Comparison of ENCODE assay signal across 33 mouse cellular contexts in genomic region chr11:58382471-58382870, GRCm38 (mm10). TPM values are rescaled to one million over a fixed set of nuclear protein-coding genes. Genes with fewer than 3 reads are reported as not detected.
A peak's percentile ranks its signal among the peaks of the same experiment; 100 is the strongest.
DNase-seq lines count a peak whose midpoint lies in the region; ATAC-seq and TF ChIP-seq lines count a peak whose summit lies in the region.
"Had no signal": no experiment of that assay in that cellular context is flagged by ENCODE, and none has a peak within 500 bp of the region (broad histone marks: within the 10 kb centered on the region; RNA-seq: fewer than 3 reads in every experiment).

No protein-coding gene starts in this region.

- H3K9ac ChIP-seq in forebrain, embryonic 16.5 days (replicated peaks; ENCODE audit: low read depth, low read length), result no peak overlapping the region
- H3K9ac ChIP-seq in forebrain, embryonic 12.5 days, result no peak overlapping the region
- no peak overlapping the region for H3K9ac ChIP-seq in intestine, embryonic 15.5 days
- H3K9ac ChIP-seq: hindbrain, embryonic 15.5 days; neural tube, embryonic 12.5 days had no signal

- WGBS in forebrain, embryonic 16.5 days, result 75% methylated on average over 6 of the region's 6 CpGs
- 94% methylated on average over 6 of the region's 6 CpGs for WGBS in forebrain, embryonic 12.5 days
- 87% methylated on average over 6 of the region's 6 CpGs for WGBS in intestine, embryonic 15.5 days
- 95% methylated on average over 6 of the region's 6 CpGs for WGBS in thymus, adult 2 months

- 0 out of 2 replicates have a peak, but pooled peaks have one; percentile 23 for ATAC-seq in forebrain, embryonic 16.5 days
- no peak for ATAC-seq in forebrain, embryonic 12.5 days (ENCODE audit: low FRiP score)
- ATAC-seq in intestine, embryonic 15.5 days, result no peak
- ATAC-seq: CD4-positive, CD25-positive, alpha-beta regulatory T cell, adult 4 months had no signal

- no peaks in the 10 kb centered on the region for H3K9me3 ChIP-seq in forebrain, embryonic 16.5 days (ENCODE audit: control insufficient read depth, low read length)
- H3K9me3 ChIP-seq in forebrain, embryonic 12.5 days, result no peaks in the 10 kb centered on the region
- H3K9me3 ChIP-seq in intestine, embryonic 15.5 days, result no peaks in the 10 kb centered on the region
- H3K9me3 ChIP-seq: heart, embryonic 10.5 days; hindbrain, embryonic 15.5 days; neural tube, embryonic 12.5 days had no signal

- no peak for TF ChIP-seq CTCF in thymus, adult 2 months (IDR thresholded peaks at IDR 0.05; ENCODE audit: borderline replicate concordance, control insufficient read depth, extremely low read depth, insufficient read depth, low read length, poor library complexity)

- peak; percentile 16 to 45 for DNase-seq in layer of hippocampus, adult 8-10 months (ENCODE audit: low spot score in 2 of 2)
- no peak for DNase-seq in cerebellum, adult 8-10 months
- DNase-seq in spleen, postnatal 36 days (ENCODE audit: low spot score in 2 of 2), result no peak
- no peak for DNase-seq in thymus, adult 2 months
- DNase-seq: adrenal gland, adult 2 months; cerebellum, adult 2 months; cerebellum, postnatal 36 days; kidney, adult 18-20 months; lung, postnatal 4 days; midbrain, embryonic 14.5 days; right cerebral cortex, postnatal 14 days; spleen, adult 18-20 months had no signal

- no peak overlapping the region for H3K4me3 ChIP-seq in forebrain, embryonic 16.5 days (replicated peaks; ENCODE audit: low read length)
- H3K4me3 ChIP-seq in forebrain, embryonic 12.5 days (replicated peaks), result no peak overlapping the region
- peak overlapping the region; percentile 17 for H3K4me3 ChIP-seq in intestine, embryonic 15.5 days (replicated peaks)
- no peak overlapping the region for H3K4me3 ChIP-seq in thymus, adult 2 months (ENCODE audit: control insufficient read depth, insufficient read depth, low read length)
- H3K4me3 ChIP-seq: heart, embryonic 10.5 days; hindbrain, embryonic 15.5 days; neural tube, embryonic 12.5 days had no signal

- H3K27me3 ChIP-seq in forebrain, embryonic 16.5 days (replicated peaks; ENCODE audit: control insufficient read depth, insufficient read depth, low read length), result no peaks in the 10 kb centered on the region
- no peaks in the 10 kb centered on the region for H3K27me3 ChIP-seq in forebrain, embryonic 12.5 days
- H3K27me3 ChIP-seq in intestine, embryonic 15.5 days (replicated peaks), result no peaks in the 10 kb centered on the region
- no peaks in the 10 kb centered on the region for H3K27me3 ChIP-seq in thymus, adult 2 months (ENCODE audit: control insufficient read depth, insufficient read depth, low read length)
- H3K27me3 ChIP-seq: hindbrain, embryonic 15.5 days; neural tube, embryonic 12.5 days had no signal

- no peaks in the 10 kb centered on the region for H3K36me3 ChIP-seq in forebrain, embryonic 16.5 days (ENCODE audit: control insufficient read depth, insufficient read depth)
- H3K36me3 ChIP-seq in forebrain, embryonic 12.5 days (replicated peaks), result no peaks in the 10 kb centered on the region
- H3K36me3 ChIP-seq in intestine, embryonic 15.5 days, result no peaks in the 10 kb centered on the region
- H3K36me3 ChIP-seq in thymus, adult 2 months (ENCODE audit: control insufficient read depth, insufficient read depth, low read length), result no peaks in the 10 kb centered on the region
- H3K36me3 ChIP-seq: heart, embryonic 10.5 days; hindbrain, embryonic 15.5 days; neural tube, embryonic 12.5 days had no signal

- no peak overlapping the region for H3K4me2 ChIP-seq in forebrain, embryonic 16.5 days (ENCODE audit: low read length)
- H3K4me2 ChIP-seq in forebrain, embryonic 12.5 days, result no peak overlapping the region
- peak overlapping the region; percentile 37 for H3K4me2 ChIP-seq in intestine, embryonic 15.5 days (replicated peaks)
- H3K4me2 ChIP-seq: hindbrain, embryonic 15.5 days; neural tube, embryonic 12.5 days had no signal

- no peak overlapping the region for H3K27ac ChIP-seq in forebrain, embryonic 16.5 days (ENCODE audit: low read length)
- no peak overlapping the region for H3K27ac ChIP-seq in forebrain, embryonic 12.5 days
- no peak overlapping the region for H3K27ac ChIP-seq in intestine, embryonic 15.5 days
- H3K27ac ChIP-seq in thymus, adult 2 months (ENCODE audit: control insufficient read depth, insufficient read depth, low read length), result no peak overlapping the region
- H3K27ac ChIP-seq: heart, embryonic 10.5 days; hindbrain, embryonic 15.5 days; kidney, postnatal 0 days; neural tube, embryonic 12.5 days had no signal

- TF ChIP-seq POLR2A in thymus, adult 2 months (IDR thresholded peaks at IDR 0.05; ENCODE audit: control insufficient read depth, extremely low read depth, insufficient read depth, low read length, poor library complexity), result no peak

- 0 out of 2 replicates have a peak, but pooled peaks cover 2% of the 10 kb centered on the region for H3K4me1 ChIP-seq in forebrain, embryonic 16.5 days (replicated peaks; ENCODE audit: control insufficient read depth, insufficient read depth, low read length)
- no peaks in the 10 kb centered on the region for H3K4me1 ChIP-seq in forebrain, embryonic 12.5 days
- no peaks in the 10 kb centered on the region for H3K4me1 ChIP-seq in intestine, embryonic 15.5 days (replicated peaks)
- no peaks in the 10 kb centered on the region for H3K4me1 ChIP-seq in thymus, adult 2 months (replicated peaks; ENCODE audit: control insufficient read depth, insufficient read depth, low read length)
- H3K4me1 ChIP-seq: heart, embryonic 10.5 days; hindbrain, embryonic 15.5 days; neural tube, embryonic 12.5 days had no signal

RNA-seq across cellular contexts. Expression of gene Lypd8, which starts 3.6 kb away (rescaled TPM):
- not detected in 2 replicates for polyA plus RNA-seq in forebrain, embryonic 16.5 days (2015; fragmentation: Nextera tagmentation; extraction: Ambion mirVana)
- polyA plus RNA-seq in forebrain, embryonic 12.5 days (2016; fragmentation: Nextera tagmentation; extraction: Ambion mirVana), result not detected in 2 replicates
- polyA plus RNA-seq in intestine, embryonic 15.5 days (2015; fragmentation: Nextera tagmentation; extraction: Ambion mirVana), result 874 and 977 TPM in 2 replicates
- under 1 TPM in 1 of 4 experiments, not detected in 3; 0.29 TPM for total RNA-seq in layer of hippocampus, adult 8-10 months (2022)
- polyA plus RNA-seq in thymus, adult 2 months (2012; rRNA removed), result 26.2 and 31.5 TPM in 2 replicates
- total RNA-seq: adrenal gland, adult 2 months; adrenal gland, postnatal 4 days; gastrocnemius, adult 8-10 months; hematopoietic stem cell, adult 5-6 weeks; layer of hippocampus, postnatal 10 days; left cerebral cortex, postnatal 10 days; liver, adult 2 months; megakaryocyte-erythroid progenitor cell, adult 5-6 weeks had no signal
- polyA plus RNA-seq: CD4-positive, CD25-positive, alpha-beta regulatory T cell, adult 4 months; embryonic facial prominence, embryonic 14.5 days; heart, embryonic 10.5 days; hindbrain, embryonic 15.5 days; limb, embryonic 11.5 days; lung, embryonic 16.5 days; midbrain, embryonic 14.5 days; neural tube, embryonic 12.5 days had no signal

RNA-seq across cellular contexts. Expression of gene 1810065E05Rik, which starts 38.4 kb away (rescaled TPM):
- not detected in 2 replicates for polyA plus RNA-seq in forebrain, embryonic 16.5 days (2015; fragmentation: Nextera tagmentation; extraction: Ambion mirVana)
- not detected in 2 replicates for polyA plus RNA-seq in forebrain, embryonic 12.5 days (2016; fragmentation: Nextera tagmentation; extraction: Ambion mirVana)
- polyA plus RNA-seq in intestine, embryonic 15.5 days (2015; fragmentation: Nextera tagmentation; extraction: Ambion mirVana), result 0.20 TPM in 1 of 2 replicates, not detected in the other
- total RNA-seq in layer of hippocampus, adult 8-10 months (2022), result not detected
- polyA plus RNA-seq in thymus, adult 2 months (2012; rRNA removed), result 0.77 and 0.92 TPM in 2 replicates
- total RNA-seq: adrenal gland, adult 2 months; adrenal gland, postnatal 4 days; gastrocnemius, adult 8-10 months; hematopoietic stem cell, adult 5-6 weeks; layer of hippocampus, postnatal 10 days; left cerebral cortex, postnatal 10 days; liver, adult 2 months; megakaryocyte-erythroid progenitor cell, adult 5-6 weeks had no signal
- polyA plus RNA-seq: adrenal gland, adult 2 months; CD4-positive, CD25-positive, alpha-beta regulatory T cell, adult 4 months; cerebellum, adult 2 months; embryonic facial prominence, embryonic 14.5 days; heart, embryonic 10.5 days; heart, embryonic 16.5 days; hindbrain, embryonic 15.5 days; kidney, postnatal 0 days; limb, embryonic 11.5 days; liver, embryonic 16.5 days; lung, embryonic 16.5 days; midbrain, embryonic 14.5 days; neural tube, embryonic 12.5 days had no signal

RNA-seq across cellular contexts. Expression of gene Gm12253, which starts 49.9 kb away (rescaled TPM):
- not detected in 2 replicates for polyA plus RNA-seq in forebrain, embryonic 16.5 days (2015; fragmentation: Nextera tagmentation; extraction: Ambion mirVana)
- not detected in 2 replicates for polyA plus RNA-seq in forebrain, embryonic 12.5 days (2016; fragmentation: Nextera tagmentation; extraction: Ambion mirVana)
- polyA plus RNA-seq in intestine, embryonic 15.5 days (2015; fragmentation: Nextera tagmentation; extraction: Ambion mirVana), result not detected in 2 replicates
- not detected for total RNA-seq in layer of hippocampus, adult 8-10 months (2022)
- polyA plus RNA-seq in thymus, adult 2 months (2012; rRNA removed), result 0.36 and 0.42 TPM in 2 replicates
- total RNA-seq: adrenal gland, adult 2 months; adrenal gland, postnatal 4 days; gastrocnemius, adult 8-10 months; hematopoietic stem cell, adult 5-6 weeks; layer of hippocampus, postnatal 10 days; left cerebral cortex, postnatal 10 days; liver, adult 2 months; megakaryocyte-erythroid progenitor cell, adult 5-6 weeks had no signal
- polyA plus RNA-seq: adrenal gland, adult 2 months; CD4-positive, CD25-positive, alpha-beta regulatory T cell, adult 4 months; cerebellum, adult 2 months; embryonic facial prominence, embryonic 14.5 days; gonadal fat pad, adult 2 months; heart, embryonic 10.5 days; heart, embryonic 16.5 days; hindbrain, embryonic 15.5 days; kidney, postnatal 0 days; limb, embryonic 11.5 days; liver, adult 2 months; liver, embryonic 16.5 days; lung, embryonic 16.5 days; midbrain, embryonic 14.5 days; neural tube, embryonic 12.5 days had no signal

RNA-seq across cellular contexts. Expression of gene Sh3bp5l, which starts 51.9 kb away (rescaled TPM):
- polyA plus RNA-seq in forebrain, embryonic 16.5 days (2015; fragmentation: Nextera tagmentation; extraction: Ambion mirVana), result 56.6 and 56.9 TPM in 2 replicates
- polyA plus RNA-seq in forebrain, embryonic 12.5 days (2016; fragmentation: Nextera tagmentation; extraction: Ambion mirVana), result 45.2 and 51.0 TPM in 2 replicates
- 28.5 and 28.6 TPM in 2 replicates for polyA plus RNA-seq in intestine, embryonic 15.5 days (2015; fragmentation: Nextera tagmentation; extraction: Ambion mirVana)
- 10 to 100 TPM; 37.3 to 57.0 (median 44.8) TPM for total RNA-seq in layer of hippocampus, adult 8-10 months (2022)
- 41.3 and 43.3 TPM in 2 replicates for polyA plus RNA-seq in thymus, adult 2 months (2012; rRNA removed)

RNA-seq across cellular contexts. Expression of gene Zfp672, which starts 52.3 kb away (rescaled TPM):
- polyA plus RNA-seq in forebrain, embryonic 16.5 days (2015; fragmentation: Nextera tagmentation; extraction: Ambion mirVana), result 39.8 and 43.1 TPM in 2 replicates
- 37.7 and 40.4 TPM in 2 replicates for polyA plus RNA-seq in forebrain, embryonic 12.5 days (2016; fragmentation: Nextera tagmentation; extraction: Ambion mirVana)
- 37.0 and 42.7 TPM in 2 replicates for polyA plus RNA-seq in intestine, embryonic 15.5 days (2015; fragmentation: Nextera tagmentation; extraction: Ambion mirVana)
- 10 to 100 TPM; 39.8 to 56.6 (median 45.4) TPM for total RNA-seq in layer of hippocampus, adult 8-10 months (2022)
- 54.1 and 54.5 TPM in 2 replicates for polyA plus RNA-seq in thymus, adult 2 months (2012; rRNA removed)

Comparison
In these comparisons a context has a peak if more than half of its experiments do, and no peak if none do; other contexts are left out.
1. DNase-seq: peak in layer of hippocampus, adult 8-10 months (2 of 2); none in cerebellum, adult 8-10 months (single experiment), spleen, postnatal 36 days (0 of 2) and thymus, adult 2 months (single experiment).
2. RNA of gene Lypd8, which starts 3.6 kb away (polyA plus RNA-seq): 874 to 977 TPM in intestine, embryonic 15.5 days and 26.2 to 31.5 TPM in thymus, adult 2 months; not detected in forebrain, embryonic 16.5 days and not detected in forebrain, embryonic 12.5 days; every median in the first group is over 10 times any median in the second.